Mouse (Mus musculus) kidney, embryonic 15.5 days (tissue): ENCODE data around the gene Disp1. TPM values are rescaled to one million over a fixed set of nuclear protein-coding genes. Genes with fewer than 3 reads are reported as not detected.

ENCODE experiments used
- ATAC-seq: fragments of 200-750 bp; cut with Nextera tagmentation; replicated peaks from 2 replicates; pipeline ENCODE4 v1.8.0; 2017; ENCODE audit warnings: moderate TSS enrichment; ENCODE audit not compliant: low FRiP score
- H3K27ac ChIP-seq: fragments of 300-500 bp; sonication (generic); 2 replicates; pipeline ENCODE4 v1.5.1; 2015; ENCODE audit warnings: mild to moderate bottlenecking, inconsistent platforms
- H3K27me3 ChIP-seq: fragments of 300-500 bp; sonication (generic); 2 replicates; pipeline ENCODE4 v1.6.1; 2015; ENCODE audit warnings: inconsistent platforms
- H3K36me3 ChIP-seq: fragments of 300-500 bp; sonication (generic); 2 replicates; pipeline ENCODE4 v1.6.1; 2015; ENCODE audit warnings: inconsistent platforms
- H3K4me1 ChIP-seq: fragments of 300-500 bp; sonication (generic); 2 replicates; pipeline ENCODE4 v1.6.1; 2015; ENCODE audit warnings: inconsistent platforms
- H3K4me2 ChIP-seq: fragments of 300-500 bp; sonication (generic); 2 replicates; pipeline ENCODE4 v1.6.1; 2015; ENCODE audit warnings: moderate library complexity, mild to moderate bottlenecking, inconsistent platforms
- H3K4me3 ChIP-seq: fragments of 300-500 bp; sonication (generic); replicated peaks from 2 replicates; pipeline ENCODE4 v1.5.1; 2015; ENCODE audit warnings: mild to moderate bottlenecking, inconsistent platforms
- H3K9ac ChIP-seq: fragments of 300-500 bp; sonication (generic); 2 replicates; pipeline ENCODE4 v1.6.1; 2015; ENCODE audit warnings: mild to moderate bottlenecking, inconsistent platforms
- H3K9me3 ChIP-seq: fragments of 300-500 bp; sonication (generic); replicated peaks from 2 replicates; pipeline ENCODE4 v1.6.1; 2016; ENCODE audit warnings: inconsistent platforms
- WGBS: fragments of 180-500 bp; shearing (Covaris S2); methylation state at CpG from one replicate; pipeline ENCODE4 v1.1.7; 2015; ENCODE audit warnings: mixed read lengths; 5-methylcytosine and 5-hydroxymethylcytosine counted together
- polyA plus RNA-seq: library from polyadenylated mRNA; unstranded; fragments of >200 nt; fragmentation: Nextera tagmentation; extraction: Ambion mirVana; gene quantifications from 2 replicates; pipeline ENCODE4 v1.2.1, GENCODE M21; 2015

Disp1 gene
- polyA plus RNA-seq, 1 experiment from 2014 or later: 15.3 TPM

DNA sequence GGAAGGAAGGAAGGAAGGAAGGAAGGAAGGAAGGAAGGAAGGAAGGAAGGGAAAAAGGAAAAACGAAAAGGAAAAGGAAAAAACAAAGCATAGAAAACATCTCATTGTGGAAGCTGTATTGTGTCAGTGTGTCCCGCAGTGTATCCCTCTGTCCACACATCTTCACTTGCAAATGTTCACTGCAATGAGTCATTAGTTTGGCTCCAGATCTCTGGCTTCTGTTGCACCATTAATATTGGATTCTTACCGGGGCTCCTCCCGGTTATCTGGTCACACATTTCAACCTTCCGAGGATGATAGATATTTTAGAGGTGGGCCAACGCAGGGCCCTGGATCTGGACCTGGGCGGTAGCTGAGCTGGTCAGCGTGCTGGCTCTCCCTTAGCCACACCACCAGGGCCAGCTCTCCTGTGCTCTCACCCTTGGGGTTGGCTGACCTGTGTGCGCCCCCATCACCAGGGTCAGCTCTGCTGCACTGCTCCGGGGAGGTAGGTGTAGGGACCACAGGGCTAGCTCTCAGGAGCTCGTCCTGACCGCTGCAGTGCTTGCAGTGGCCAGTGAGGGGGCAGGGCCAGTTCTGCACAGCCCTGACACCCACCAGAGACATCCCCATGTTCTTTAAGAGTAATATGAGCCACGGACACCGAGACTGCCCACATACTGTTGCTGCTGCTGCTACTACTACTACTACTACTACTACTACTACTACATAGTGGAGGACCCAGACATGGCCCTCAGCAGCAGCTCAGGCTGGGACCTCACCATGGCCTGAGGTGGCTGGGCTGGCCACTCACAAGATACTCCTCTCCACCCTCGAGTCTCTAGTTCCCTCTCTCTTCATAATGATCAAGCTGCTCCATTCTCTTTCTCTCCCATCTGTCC, 104.1 kb downstream of the Disp1 start:
- Histone ChIP-seq H3K27ac (peak overlapping the region; percentile 62), H3K9ac (no peak overlapping the region), H3K4me1 (peaks cover 76% of the 10 kb centered on the region)

DNA sequence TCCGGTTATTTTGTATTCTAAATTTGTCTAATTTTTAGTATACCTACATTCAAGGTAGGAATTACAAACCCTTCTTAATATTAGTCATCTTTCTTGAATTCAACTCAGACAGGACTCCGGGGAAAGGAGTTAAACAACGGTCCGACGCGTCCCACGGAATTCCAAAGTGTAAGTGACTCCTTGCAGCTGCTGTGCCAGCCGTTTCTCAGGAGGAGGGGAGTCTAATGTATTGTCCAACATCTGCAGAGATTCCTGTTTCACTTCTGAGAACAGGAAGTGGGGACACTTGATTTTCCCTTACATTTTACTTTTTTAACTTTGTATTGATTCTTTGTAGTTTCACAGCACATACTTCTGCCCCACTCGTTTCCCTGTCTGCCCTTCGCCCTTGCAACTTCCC, 104.9 kb downstream of the Disp1 start:
- H3K4me1 ChIP-seq: peaks cover 80% of the 10 kb centered on the region
- WGBS: 31% methylated on average over 10 of the region's 10 CpGs

More for the DNA sequence above, 104.1 kb downstream of the Disp1 start:
- no peaks in the 10 kb centered on the region for H3K36me3 ChIP-seq
- H3K4me3 ChIP-seq: no peak overlapping the region
- 51% methylated on average over 15 of the region's 15 CpGs for WGBS
- peak; percentile 27 for ATAC-seq
- H3K9me3 ChIP-seq: no peaks in the 10 kb centered on the region
- no peaks in the 10 kb centered on the region for H3K27me3 ChIP-seq
- no peak overlapping the region for H3K4me2 ChIP-seq

DNA sequence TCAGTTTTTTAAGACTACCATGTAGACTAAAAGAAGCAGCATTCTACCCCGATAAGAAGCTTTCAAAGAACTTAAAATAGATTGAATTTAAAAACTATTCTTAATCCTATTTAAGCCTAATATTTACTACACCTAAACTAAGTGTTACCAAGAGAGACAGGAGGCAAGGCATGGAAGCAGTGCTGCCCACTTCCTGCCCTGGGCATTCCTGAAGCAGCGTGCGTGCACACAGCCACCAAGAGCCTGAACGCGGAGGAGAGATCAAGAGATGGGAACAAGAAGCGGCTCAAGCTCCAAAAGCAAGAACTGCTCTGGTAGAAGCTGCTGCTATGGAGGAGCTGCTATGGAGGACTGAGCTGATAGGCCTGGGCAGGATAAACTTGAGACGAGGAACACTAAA, 106.2 kb downstream of the Disp1 start:
- Histone ChIP-seq H3K27me3 (no peaks in the 10 kb centered on the region), H3K4me1 (peaks cover 69% of the 10 kb centered on the region), H3K36me3 (no peaks in the 10 kb centered on the region), H3K9ac (no peak overlapping the region), H3K4me2 (no peak overlapping the region), H3K27ac (0 out of 2 replicates have a peak overlapping the region, but pooled peaks have one; percentile 41), H3K9me3 (no peaks in the 10 kb centered on the region), H3K4me3 (no peak overlapping the region)
- no peak for ATAC-seq
- 72% methylated on average over 7 of the region's 7 CpGs for WGBS

More for the DNA sequence above, 104.9 kb downstream of the Disp1 start:
- no peak overlapping the region for H3K9ac ChIP-seq
- no peak overlapping the region for H3K4me3 ChIP-seq
- H3K36me3 ChIP-seq: no peaks in the 10 kb centered on the region
- no peak overlapping the region for H3K4me2 ChIP-seq
- 0 out of 2 replicates have a peak overlapping the region, but pooled peaks have one; percentile 46 for H3K27ac ChIP-seq
- no peaks in the 10 kb centered on the region for H3K9me3 ChIP-seq
- H3K27me3 ChIP-seq: no peaks in the 10 kb centered on the region
- no peak for ATAC-seq

DNA sequence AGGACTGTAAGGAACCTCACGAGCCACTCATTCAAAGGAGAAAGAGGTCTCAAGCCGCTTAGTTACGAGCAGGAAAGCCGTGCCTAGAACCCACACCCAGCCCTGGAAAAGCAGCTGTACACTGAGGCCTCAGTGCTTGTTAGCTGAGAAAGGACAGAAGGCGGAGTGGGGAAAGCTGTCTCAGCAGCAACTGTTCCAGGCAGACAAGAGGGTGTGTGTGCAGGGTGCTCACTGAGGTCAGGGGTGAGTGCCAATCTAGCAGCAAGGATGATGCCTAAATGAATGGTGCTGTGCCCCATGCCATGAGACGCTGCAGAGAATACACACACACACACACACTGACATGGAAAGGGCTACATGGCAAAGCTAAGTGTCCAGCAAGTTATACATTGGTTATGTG, 106.8 kb downstream of the Disp1 start:
- Histone ChIP-seq H3K4me3 (no peak overlapping the region), H3K9me3 (no peaks in the 10 kb centered on the region), H3K36me3 (no peaks in the 10 kb centered on the region), H3K4me1 (peaks cover 63% of the 10 kb centered on the region), H3K9ac (no peak overlapping the region), H3K27ac (peak overlapping the region; percentile 66; the same call in 1 of the 2 replicates), H3K4me2 (no peak overlapping the region), H3K27me3 (no peaks in the 10 kb centered on the region)
- WGBS: 62% methylated on average over 6 of the region's 6 CpGs
- ATAC-seq: no peak

DNA sequence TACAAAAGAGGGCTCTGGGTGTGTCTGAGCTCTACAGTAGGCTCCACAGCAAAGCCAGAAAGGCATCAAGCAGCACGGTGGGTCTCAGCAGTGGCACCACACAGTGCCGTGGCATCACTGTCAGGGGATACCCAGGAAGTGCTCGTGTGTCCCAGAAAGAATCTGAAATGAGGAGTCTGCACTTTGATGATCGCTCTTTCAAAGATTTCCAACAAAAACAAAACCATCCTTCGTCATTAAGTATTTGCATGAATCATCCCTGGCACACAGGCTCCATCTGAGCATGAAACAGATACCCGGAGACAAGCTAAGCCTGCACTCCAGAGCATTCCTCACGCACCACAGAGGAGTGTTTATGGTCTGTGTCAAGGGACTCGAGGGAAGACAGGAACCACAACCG, 107.8 kb downstream of the Disp1 start:
- peak; percentile 72 for ATAC-seq
- Histone ChIP-seq H3K4me2 (peak overlapping the region; percentile 3; the same call in 1 of the 2 replicates), H3K9ac (no peak overlapping the region), H3K36me3 (no peaks in the 10 kb centered on the region), H3K27me3 (no peaks in the 10 kb centered on the region), H3K27ac (peak overlapping the region; percentile 66), H3K9me3 (no peaks in the 10 kb centered on the region), H3K4me3 (no peak overlapping the region), H3K4me1 (peaks cover 63% of the 10 kb centered on the region)
- 29% methylated on average over 9 of the region's 9 CpGs for WGBS

DNA sequence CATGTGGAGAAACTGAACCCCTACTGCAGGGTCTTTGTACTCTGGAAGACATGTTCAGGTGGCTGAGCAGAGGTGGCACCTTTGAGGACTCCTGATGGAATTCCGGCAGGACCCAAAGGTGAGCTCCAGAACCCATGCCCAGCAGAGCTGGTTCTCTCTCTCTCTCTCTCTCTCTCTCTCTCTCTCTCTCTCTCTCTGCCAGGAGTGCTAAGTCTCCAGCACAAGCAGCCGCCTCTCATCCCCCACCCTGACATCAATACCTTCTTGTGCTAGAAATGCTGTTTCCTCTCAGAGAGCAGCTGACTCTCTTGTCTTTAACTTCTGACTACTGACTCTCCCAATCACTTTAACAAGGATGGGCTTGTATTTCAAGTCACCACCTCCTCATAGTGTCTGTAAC, 113.8 kb downstream of the Disp1 start:
- H3K36me3 ChIP-seq: peaks cover 7% of the 10 kb centered on the region; the same call in 1 of the 2 replicates
- no peak overlapping the region for H3K4me3 ChIP-seq
- no peaks in the 10 kb centered on the region for H3K9me3 ChIP-seq
- ATAC-seq: no peak
- no peak overlapping the region for H3K4me2 ChIP-seq
- H3K4me1 ChIP-seq: peaks cover 31% of the 10 kb centered on the region
- H3K9ac ChIP-seq: no peak overlapping the region
- no peaks in the 10 kb centered on the region for H3K27me3 ChIP-seq
- WGBS: 56% methylated on average over 2 of the region's 2 CpGs
- H3K27ac ChIP-seq: peak overlapping the region; percentile 27

DNA sequence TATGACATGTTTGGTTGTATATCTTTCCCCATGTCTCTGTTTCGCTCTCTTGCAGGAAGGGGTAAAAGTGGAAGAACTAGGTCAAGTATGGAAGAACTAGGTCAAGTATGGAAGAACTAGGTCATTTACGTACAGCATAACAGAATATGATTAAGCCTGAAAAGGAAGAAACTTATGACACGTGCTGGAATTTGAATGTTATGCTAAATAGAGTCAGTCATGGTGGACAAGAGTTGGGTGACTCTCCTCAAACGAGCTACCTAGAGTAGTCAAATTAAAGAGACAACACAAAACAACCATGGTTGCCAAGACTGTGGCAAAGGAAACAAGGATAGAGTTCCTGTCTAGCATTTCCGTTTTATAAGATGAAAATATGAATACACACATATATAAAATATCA, 116.6 kb downstream of the Disp1 start:
- H3K27me3 ChIP-seq: no peaks in the 10 kb centered on the region
- peaks cover 7% of the 10 kb centered on the region; the same call in 1 of the 2 replicates for H3K36me3 ChIP-seq
- H3K4me1 ChIP-seq: peaks cover 25% of the 10 kb centered on the region
- WGBS: 91% methylated on average over 5 of the region's 5 CpGs
- H3K9ac ChIP-seq: no peak overlapping the region
- H3K27ac ChIP-seq: no peak overlapping the region
- no peak for ATAC-seq
- H3K4me2 ChIP-seq: no peak overlapping the region
- H3K9me3 ChIP-seq: no peaks in the 10 kb centered on the region
- no peak overlapping the region for H3K4me3 ChIP-seq

DNA sequence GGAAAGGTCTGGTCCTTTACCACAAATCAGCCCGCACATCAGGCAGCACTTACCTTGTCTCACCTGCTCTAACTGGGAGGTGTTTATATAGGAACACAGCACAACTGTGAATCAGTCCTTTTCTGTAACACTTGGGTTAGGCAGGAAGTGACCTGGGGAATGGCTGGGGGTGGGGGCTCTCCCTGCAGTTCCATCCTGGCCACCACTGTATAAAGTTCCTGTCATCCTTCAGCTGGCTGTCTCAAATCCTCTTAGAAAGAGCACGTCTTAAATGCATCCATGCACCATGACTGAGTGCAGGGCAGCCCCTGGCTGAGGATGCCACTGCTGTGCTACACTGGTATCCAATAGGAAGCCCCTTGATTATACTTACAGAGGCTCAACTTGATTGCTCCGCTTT, 118.5 kb downstream of the Disp1 start:
- Histone ChIP-seq H3K36me3 (peaks cover 23% of the 10 kb centered on the region), H3K4me2 (no peak overlapping the region), H3K4me1 (peaks cover 13% of the 10 kb centered on the region), H3K9me3 (no peaks in the 10 kb centered on the region), H3K27me3 (no peaks in the 10 kb centered on the region), H3K4me3 (no peak overlapping the region), H3K9ac (no peak overlapping the region), H3K27ac (no peak overlapping the region)
- 77% methylated on average over 3 of the region's 3 CpGs for WGBS
- ATAC-seq: no peak

DNA sequence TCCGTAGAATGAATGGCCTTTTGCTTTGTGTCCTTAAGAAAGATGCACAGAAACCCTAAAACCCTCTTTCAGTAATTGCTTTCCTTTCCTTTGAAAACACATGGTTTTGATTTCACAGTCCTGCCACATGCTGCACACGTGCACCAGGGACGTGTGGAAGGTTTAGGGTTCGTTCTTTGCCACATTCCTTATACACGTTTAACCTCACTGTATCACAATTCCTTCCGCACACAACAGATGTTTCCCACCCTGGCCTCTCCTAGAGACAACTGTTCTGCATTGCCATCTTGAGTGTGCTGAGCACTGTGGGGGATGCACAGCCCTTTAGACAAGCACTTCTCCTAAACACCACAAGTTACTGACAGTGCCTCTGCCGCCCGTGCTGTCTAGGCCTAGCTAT, 119.2 kb downstream of the Disp1 start:
- Histone ChIP-seq H3K4me3 (no peak overlapping the region), H3K9ac (no peak overlapping the region), H3K9me3 (no peaks in the 10 kb centered on the region), H3K4me1 (peaks cover 7% of the 10 kb centered on the region), H3K36me3 (peaks cover 29% of the 10 kb centered on the region), H3K27ac (no peak overlapping the region), H3K4me2 (no peak overlapping the region), H3K27me3 (no peaks in the 10 kb centered on the region)
- 56% methylated on average over 8 of the region's 8 CpGs for WGBS
- ATAC-seq: no peak

DNA sequence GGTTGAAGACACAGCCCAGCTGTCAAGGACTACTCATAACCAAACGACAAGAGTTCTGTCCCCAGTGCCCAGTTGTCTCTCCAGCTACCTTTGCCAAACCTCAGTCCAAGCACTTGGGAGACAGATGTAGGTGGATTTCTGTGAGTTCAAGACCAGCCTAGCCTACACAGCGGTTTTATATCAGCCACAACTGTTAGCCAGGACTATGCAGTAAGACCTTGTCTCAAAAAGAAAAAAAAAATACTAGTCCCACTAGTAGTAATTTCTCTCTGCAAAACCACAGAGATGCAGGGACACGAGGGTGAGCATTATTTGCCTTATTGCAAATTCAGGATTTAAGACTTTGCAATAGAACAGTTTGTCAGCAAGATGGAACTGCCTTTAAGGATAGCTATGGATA, 120.0 kb downstream of the Disp1 start:
- no peak overlapping the region for H3K4me2 ChIP-seq
- H3K9me3 ChIP-seq: no peaks in the 10 kb centered on the region
- ATAC-seq: no peak
- no peaks in the 10 kb centered on the region for H3K27me3 ChIP-seq
- no peak overlapping the region for H3K4me3 ChIP-seq
- WGBS: 84% methylated on average over 3 of the region's 3 CpGs
- H3K36me3 ChIP-seq: peaks cover 36% of the 10 kb centered on the region
- no peak overlapping the region for H3K27ac ChIP-seq
- H3K9ac ChIP-seq: no peak overlapping the region
- H3K4me1 ChIP-seq: peaks cover 6% of the 10 kb centered on the region; the same call in 1 of the 2 replicates

DNA sequence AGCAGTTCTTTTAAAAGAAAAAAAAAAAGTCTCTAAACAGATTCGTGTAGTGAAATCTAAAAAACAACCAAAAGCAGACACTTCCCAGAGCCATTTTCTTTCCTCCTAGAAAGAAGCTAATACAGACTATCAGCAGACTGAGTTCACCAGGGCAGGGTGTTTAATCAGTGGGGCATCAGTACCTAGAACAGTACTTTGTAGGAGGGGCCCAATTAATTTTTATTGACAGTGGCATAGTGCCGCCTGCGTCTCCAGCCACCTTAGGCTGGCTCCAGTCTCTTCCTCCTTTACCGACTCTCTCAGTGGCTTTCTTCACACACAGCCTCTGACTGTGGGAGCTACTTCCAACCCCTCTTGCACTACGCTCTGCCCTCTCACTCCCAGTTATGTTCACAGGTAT, 121.1 kb downstream of the Disp1 start:
- Histone ChIP-seq H3K9ac (no peak overlapping the region), H3K9me3 (no peaks in the 10 kb centered on the region), H3K27me3 (no peaks in the 10 kb centered on the region), H3K4me2 (no peak overlapping the region), H3K36me3 (peaks cover 45% of the 10 kb centered on the region), H3K4me1 (peaks cover 6% of the 10 kb centered on the region; the same call in 1 of the 2 replicates), H3K4me3 (no peak overlapping the region), H3K27ac (no peak overlapping the region)
- ATAC-seq: no peak
- WGBS: 73% methylated on average over 5 of the region's 5 CpGs

DNA sequence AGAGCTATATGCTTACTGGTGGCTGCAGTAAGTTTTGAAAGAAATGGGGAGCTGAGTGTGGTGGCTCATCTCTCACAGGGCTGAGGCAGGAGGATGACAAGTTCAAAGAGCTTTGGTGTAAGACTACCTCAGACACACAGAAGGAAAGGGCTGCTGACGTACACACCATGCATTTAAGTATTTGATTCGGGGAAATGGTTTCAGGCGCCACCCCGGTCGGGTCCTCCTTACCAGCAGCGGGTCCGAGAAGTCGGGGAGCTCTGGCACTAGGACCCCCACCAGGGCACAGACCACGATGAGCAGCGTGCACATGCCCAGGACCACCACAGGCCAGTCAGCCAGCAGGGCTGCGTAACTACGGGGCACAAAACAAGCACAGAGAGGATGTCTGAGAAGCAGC, 121.6 kb downstream of the Disp1 start:
- no peak overlapping the region for H3K9ac ChIP-seq
- H3K27me3 ChIP-seq: no peaks in the 10 kb centered on the region
- WGBS: 93% methylated on average over 12 of the region's 12 CpGs
- H3K9me3 ChIP-seq: no peaks in the 10 kb centered on the region
- no peak; the same call in 1 of the 2 replicates for ATAC-seq
- peaks cover 6% of the 10 kb centered on the region; the same call in 1 of the 2 replicates for H3K4me1 ChIP-seq
- no peak overlapping the region for H3K4me2 ChIP-seq
- no peak overlapping the region for H3K27ac ChIP-seq
- H3K4me3 ChIP-seq: no peak overlapping the region
- H3K36me3 ChIP-seq: peaks cover 47% of the 10 kb centered on the region
